ENCODE assay signal across 18 mouse cellular contexts in the genomic region with DNA sequence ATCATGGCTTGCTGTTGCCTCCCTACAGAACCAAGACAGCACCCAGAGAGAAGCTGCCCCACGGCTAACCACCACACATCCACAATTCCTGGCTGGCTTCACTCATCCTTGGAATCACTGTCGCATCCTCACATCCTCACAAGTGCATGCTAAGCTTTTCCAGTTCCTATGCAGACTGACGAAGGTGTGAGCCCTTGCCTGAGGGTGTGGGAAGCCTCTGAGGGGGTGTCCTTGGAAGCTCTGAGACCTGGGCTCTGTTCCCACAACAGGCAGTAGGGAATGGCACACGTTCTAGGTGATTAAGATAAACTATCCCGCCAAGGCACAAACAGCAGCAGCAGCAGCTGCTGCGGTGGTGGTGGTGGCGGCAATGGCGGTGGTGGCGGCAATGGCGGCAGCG.
"Had no signal": no experiment of that assay in that cellular context is flagged by ENCODE, and none has a peak within 500 bp of the region (broad histone marks: within the 10 kb centered on the region; RNA-seq: fewer than 3 reads in every experiment).

No protein-coding gene starts in this region.

- H3K4me3 ChIP-seq: layer of hippocampus, adult 2 months; left cerebral cortex, adult 2 months; limb, embryonic 12.5 days; liver, embryonic 13.5 days; lung, embryonic 15.5 days; megakaryocyte, embryonic 14.5 days; midbrain, embryonic 15.5 days; neural tube, embryonic 12.5 days; stomach, embryonic 15.5 days had no signal

- ATAC-seq: liver, postnatal 0 days; midbrain, embryonic 15.5 days had no signal

- H3K27me3 ChIP-seq: limb, embryonic 12.5 days; liver, embryonic 13.5 days; lung, embryonic 15.5 days; megakaryocyte, embryonic 14.5 days; midbrain, embryonic 15.5 days; neural tube, embryonic 12.5 days; stomach, embryonic 15.5 days had no signal

- H3K36me3 ChIP-seq: limb, embryonic 12.5 days; liver, embryonic 13.5 days; lung, embryonic 15.5 days; midbrain, embryonic 15.5 days; neural tube, embryonic 12.5 days; stomach, embryonic 15.5 days had no signal

- DNase-seq: kidney, adult 8-10 months; kidney, postnatal 36 days; liver; liver, embryonic 13.5 days; liver, postnatal 0 days; lung, postnatal 14 days; thymus, postnatal 4 days had no signal

- H3K4me1 ChIP-seq: lung, embryonic 15.5 days; megakaryocyte, embryonic 14.5 days; midbrain, embryonic 15.5 days; stomach, embryonic 15.5 days had no signal

- H3K9me3 ChIP-seq: limb, embryonic 12.5 days; liver, embryonic 13.5 days; lung, embryonic 15.5 days; megakaryocyte, embryonic 14.5 days; midbrain, embryonic 15.5 days; neural tube, embryonic 12.5 days; stomach, embryonic 15.5 days had no signal

- H3K9ac ChIP-seq: limb, embryonic 12.5 days; liver, embryonic 13.5 days; liver, postnatal 0 days; lung, embryonic 15.5 days; midbrain, embryonic 15.5 days; neural tube, embryonic 12.5 days; stomach, embryonic 15.5 days had no signal

- H3K27ac ChIP-seq: kidney, postnatal 0 days; layer of hippocampus, adult 2 months; left cerebral cortex, adult 2 months; limb, embryonic 12.5 days; liver, embryonic 13.5 days; lung, embryonic 15.5 days; macrophage; midbrain, embryonic 15.5 days; neural tube, embryonic 12.5 days; stomach, embryonic 15.5 days had no signal

- H3K4me2 ChIP-seq: limb, embryonic 12.5 days; liver, embryonic 13.5 days; lung, embryonic 15.5 days; midbrain, embryonic 11.5 days; midbrain, embryonic 15.5 days; neural tube, embryonic 12.5 days; stomach, embryonic 15.5 days had no signal
